Mouse (Mus musculus): ENCODE results near the gene Angptl2. TPM values are rescaled to one million over a fixed set of nuclear protein-coding genes. Genes with fewer than 3 reads are reported as not detected.

Gene Angptl2
- 55.4 and 59.0 TPM in 2 replicates for polyA plus RNA-seq (2015; fragmentation: Nextera tagmentation; extraction: Ambion mirVana)

- WGBS = 2% methylated on average over 22 of the region's 22 CpGs
Observed at GRCm38 (mm10) chr2:33215700-33216509, at the start of gene Angptl2. Angptl2 (plus strand) TSS chr2:33216069.

GRCm38 (mm10) chr2:33167060-33167459, 48.8 kb upstream of the Angptl2 start:
- no peaks in the 10 kb centered on the region for H3K36me3 ChIP-seq
- H3K9ac ChIP-seq = no peak overlapping the region
- ATAC-seq (ENCODE audit: extremely low read depth, insufficient number of reproducible peaks, low FRiP score, low TSS enrichment) = no peak
- peaks cover 39% of the 10 kb centered on the region for H3K4me1 ChIP-seq
- no peaks in the 10 kb centered on the region for H3K27me3 ChIP-seq (replicated peaks)
- no peak overlapping the region for H3K27ac ChIP-seq (replicated peaks)
- H3K4me2 ChIP-seq = no peak overlapping the region
- no peak overlapping the region for H3K4me3 ChIP-seq
- H3K9me3 ChIP-seq = no peaks in the 10 kb centered on the region
- WGBS = 82% methylated on average over 3 of the region's 3 CpGs

More at GRCm38 (mm10) chr2:33215700-33216509, at the start of gene Angptl2:
- Histone ChIP-seq H3K4me3 (peak within 1 kb of the TSS; percentile 66), H3K9ac (peak within 1 kb of the TSS; percentile 82), H3K27ac (replicated peaks) (peak within 1 kb of the TSS; percentile 92), H3K9me3 (no peaks in the 10 kb centered on the region), H3K27me3 (replicated peaks) (no peaks in the 10 kb centered on the region), H3K4me1 (peaks cover 54% of the 10 kb centered on the region), H3K4me2 (peak within 1 kb of the TSS; percentile 88), H3K36me3 (peaks cover 4% of the 10 kb centered on the region)
- peak; percentile 89 for ATAC-seq (ENCODE audit: extremely low read depth, insufficient number of reproducible peaks, low FRiP score, low TSS enrichment)

GRCm38 (mm10) chr2:33169445-33169844, 46.4 kb upstream of the Angptl2 start:
- Histone ChIP-seq H3K4me1 (peaks cover 50% of the 10 kb centered on the region), H3K27me3 (replicated peaks) (no peaks in the 10 kb centered on the region), H3K4me2 (no peak overlapping the region), H3K27ac (replicated peaks) (no peak overlapping the region), H3K9me3 (no peaks in the 10 kb centered on the region), H3K4me3 (no peak overlapping the region), H3K36me3 (no peaks in the 10 kb centered on the region), H3K9ac (no peak overlapping the region)
- WGBS = 66% methylated on average over 6 of the region's 6 CpGs
- no peak for ATAC-seq (ENCODE audit: extremely low read depth, insufficient number of reproducible peaks, low FRiP score, low TSS enrichment)

- WGBS = 68% methylated on average over 10 of the region's 10 CpGs
- H3K4me1 ChIP-seq = peaks cover 35% of the 10 kb centered on the region
- no peak for ATAC-seq (ENCODE audit: extremely low read depth, insufficient number of reproducible peaks, low FRiP score, low TSS enrichment)
Observed at GRCm38 (mm10) chr2:33170777-33171565, 44.9 kb upstream of the Angptl2 start.

GRCm38 (mm10) chr2:33173126-33173525, 42.7 kb upstream of the Angptl2 start:
- Histone ChIP-seq H3K27ac (replicated peaks) (no peak overlapping the region), H3K4me3 (no peak overlapping the region), H3K4me2 (no peak overlapping the region), H3K9me3 (no peaks in the 10 kb centered on the region), H3K36me3 (no peaks in the 10 kb centered on the region), H3K4me1 (peaks cover 40% of the 10 kb centered on the region), H3K9ac (no peak overlapping the region), H3K27me3 (replicated peaks) (no peaks in the 10 kb centered on the region)
- 57% methylated on average over 10 of the region's 10 CpGs for WGBS
- no peak for ATAC-seq (ENCODE audit: extremely low read depth, insufficient number of reproducible peaks, low FRiP score, low TSS enrichment)

More at GRCm38 (mm10) chr2:33170777-33171565, 44.9 kb upstream of the Angptl2 start:
- H3K9ac ChIP-seq = no peak overlapping the region
- H3K9me3 ChIP-seq = no peaks in the 10 kb centered on the region
- H3K27me3 ChIP-seq (replicated peaks) = no peaks in the 10 kb centered on the region
- no peak overlapping the region for H3K4me2 ChIP-seq
- no peak overlapping the region for H3K4me3 ChIP-seq
- H3K27ac ChIP-seq (replicated peaks) = no peak overlapping the region
- H3K36me3 ChIP-seq = no peaks in the 10 kb centered on the region

- H3K9me3 ChIP-seq = no peaks in the 10 kb centered on the region
- no peaks in the 10 kb centered on the region for H3K36me3 ChIP-seq
- no peak for ATAC-seq (ENCODE audit: extremely low read depth, insufficient number of reproducible peaks, low FRiP score, low TSS enrichment)
- H3K9ac ChIP-seq = no peak overlapping the region
- H3K4me3 ChIP-seq = no peak overlapping the region
- no peak overlapping the region for H3K4me2 ChIP-seq
- WGBS = 83% methylated on average over 7 of the region's 7 CpGs
- peaks cover 45% of the 10 kb centered on the region for H3K4me1 ChIP-seq
- H3K27me3 ChIP-seq (replicated peaks) = no peaks in the 10 kb centered on the region
- H3K27ac ChIP-seq (replicated peaks) = no peak overlapping the region
Observed at GRCm38 (mm10) chr2:33173686-33174085, 42.2 kb upstream of the Angptl2 start.

GRCm38 (mm10) chr2:33176516-33176915, 39.4 kb upstream of the Angptl2 start:
- Histone ChIP-seq H3K4me3 (no peak overlapping the region), H3K27me3 (replicated peaks) (no peaks in the 10 kb centered on the region), H3K27ac (replicated peaks) (no peak overlapping the region), H3K4me1 (peaks cover 53% of the 10 kb centered on the region), H3K36me3 (no peaks in the 10 kb centered on the region), H3K9me3 (no peaks in the 10 kb centered on the region), H3K9ac (no peak overlapping the region), H3K4me2 (no peak overlapping the region)
- no peak for ATAC-seq (ENCODE audit: extremely low read depth, insufficient number of reproducible peaks, low FRiP score, low TSS enrichment)
- WGBS = 48% methylated on average over 7 of the region's 7 CpGs

GRCm38 (mm10) chr2:33176921-33177320, 38.9 kb upstream of the Angptl2 start:
- Histone ChIP-seq H3K9me3 (no peaks in the 10 kb centered on the region), H3K36me3 (no peaks in the 10 kb centered on the region), H3K4me3 (no peak overlapping the region), H3K4me2 (no peak overlapping the region), H3K27me3 (replicated peaks) (no peaks in the 10 kb centered on the region), H3K4me1 (peaks cover 53% of the 10 kb centered on the region), H3K9ac (peak overlapping the region; percentile 29), H3K27ac (replicated peaks) (peak overlapping the region; percentile 80)
- ATAC-seq (ENCODE audit: extremely low read depth, insufficient number of reproducible peaks, low FRiP score, low TSS enrichment) = no peak
- 51% methylated on average over 2 of the region's 2 CpGs for WGBS

GRCm38 (mm10) chr2:33177443-33178242, 38.2 kb upstream of the Angptl2 start:
- peak overlapping the region; percentile 30 for H3K4me2 ChIP-seq

GRCm38 (mm10) chr2:33178243-33178932, 37.5 kb upstream of the Angptl2 start:
- Histone ChIP-seq H3K27me3 (replicated peaks) (no peaks in the 10 kb centered on the region), H3K4me2 (peak overlapping the region; percentile 30), H3K9ac (peak overlapping the region; percentile 63), H3K27ac (replicated peaks) (peak overlapping the region; percentile 80), H3K36me3 (no peaks in the 10 kb centered on the region), H3K9me3 (no peaks in the 10 kb centered on the region), H3K4me3 (no peak overlapping the region), H3K4me1 (peaks cover 42% of the 10 kb centered on the region)
- 52% methylated on average over 11 of the region's 11 CpGs for WGBS
- ATAC-seq (ENCODE audit: extremely low read depth, insufficient number of reproducible peaks, low FRiP score, low TSS enrichment) = peak; percentile 19; the same call in 1 of the 2 replicates

More at GRCm38 (mm10) chr2:33177443-33178242, 38.2 kb upstream of the Angptl2 start:
- Histone ChIP-seq H3K27me3 (replicated peaks) (no peaks in the 10 kb centered on the region), H3K9me3 (no peaks in the 10 kb centered on the region), H3K36me3 (no peaks in the 10 kb centered on the region), H3K27ac (replicated peaks) (peak overlapping the region; percentile 80), H3K9ac (peak overlapping the region; percentile 63; the same call in 1 of the 2 replicates), H3K4me3 (no peak overlapping the region), H3K4me1 (peaks cover 50% of the 10 kb centered on the region)
- peak; percentile 20; the same call in 1 of the 2 replicates for ATAC-seq (ENCODE audit: extremely low read depth, insufficient number of reproducible peaks, low FRiP score, low TSS enrichment)
- 41% methylated on average over 12 of the region's 12 CpGs for WGBS

All from heart, embryonic 13.5 days (tissue).